Mouse (Mus musculus): Measurements from ENCODE around the gene Bex1.
A peak's percentile ranks its signal among the peaks of the same experiment; 100 is the strongest.

Gene Bex1

GRCm38 (mm10) chrX:136171189-136172117, 43.9 kb downstream of the Bex1 start:
- DNase-seq: peak; percentile 41

DNA sequence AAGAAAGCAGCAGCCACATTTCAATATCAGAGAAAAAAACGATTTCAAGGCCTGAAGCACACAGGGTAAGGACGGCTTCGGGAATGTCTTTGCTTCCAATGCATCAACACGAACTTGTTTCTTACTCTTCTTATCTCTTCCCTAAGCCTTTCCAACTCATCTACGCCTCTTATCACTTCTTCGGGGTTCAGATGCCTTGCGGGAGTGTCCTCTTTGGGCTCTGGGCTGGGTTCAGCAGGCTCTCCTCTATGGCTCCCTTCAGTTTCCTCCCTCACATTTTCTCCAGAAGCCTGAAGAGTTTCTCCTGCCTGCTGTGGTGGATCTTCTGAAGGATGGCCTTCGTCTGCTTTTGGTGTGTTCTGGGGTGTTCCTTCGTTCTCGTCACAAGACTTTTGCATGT, 44.7 kb downstream of the Bex1 start:
- DNase-seq: no peak
